Mouse (Mus musculus) central nervous system, embryonic 18 days (tissue): ENCODE data around the gene Itga5. TPM values are rescaled to one million over a fixed set of nuclear protein-coding genes. Genes with fewer than 3 reads are reported as not detected.

Source experiments
- polyA plus RNA-seq: library from polyadenylated mRNA; depleted of rRNA; stranded (reverse); fragments of >200 nt; gene quantifications from 2 replicates; pipeline ENCODE4 v1.2.3, GENCODE M21; 2012; rRNA removed

Itga5 gene
- 5.1 and 6.9 TPM in 2 replicates for polyA plus RNA-seq

GRCm38 (mm10) chr15:103366376-103367149 is at the start of gene Itga5:
Gene Itga5 (minus strand): TSS chr15:103366763.

DNA sequence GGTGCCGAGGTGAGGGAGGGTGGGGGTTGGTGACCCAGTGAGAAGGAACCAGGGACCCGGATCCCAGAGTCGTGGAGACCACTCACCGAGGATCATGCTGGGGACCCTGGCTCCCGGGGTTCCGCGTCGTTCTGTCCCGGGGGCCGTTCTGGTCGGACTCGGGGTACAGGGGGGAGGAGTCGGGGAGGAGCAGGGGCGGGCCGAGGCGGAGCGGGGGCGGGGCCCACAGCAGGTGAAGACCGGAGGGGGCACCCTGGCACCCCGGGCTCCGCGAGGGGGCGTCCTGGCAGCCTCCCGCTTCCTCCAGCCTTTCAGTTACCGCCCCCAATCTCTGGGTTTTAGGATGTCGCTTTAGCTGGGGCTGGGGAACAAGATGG is 26.6 kb downstream of the Itga5 start, which contains the start of gene Zfp385a:
Gene Zfp385a, minus strand, starts transcription at position 133 of the 377 bp plus-strand sequence.

GRCm38 (mm10) chr15:103310365-103310910 is 56.1 kb downstream of the Itga5 start, which contains the start of gene Gpr84:
Gene Gpr84 (minus strand): TSS chr15:103310612.

Other genes starting within 250 kb of the Itga5 start
- 27.0 and 30.0 TPM in 2 replicates for gene Smug1, start 199.7 kb downstream of the Itga5 start, polyA plus RNA-seq
- 86.8 and 91.8 TPM in 2 replicates for gene Cbx5, start 126.9 kb downstream of the Itga5 start, polyA plus RNA-seq
- 1,022 and 1,097 TPM in 2 replicates for gene Hnrnpa1, start 126.3 kb downstream of the Itga5 start, polyA plus RNA-seq
- gene Nfe2, start 108.4 kb downstream of the Itga5 start, polyA plus RNA-seq = 0.25 and 0.32 TPM in 2 replicates
- gene Copz1, start 94.0 kb downstream of the Itga5 start, polyA plus RNA-seq = 160 and 164 TPM in 2 replicates
- gene Gpr84, start 56.2 kb downstream of the Itga5 start, polyA plus RNA-seq = 0.27 and 0.31 TPM in 2 replicates
- 20.7 and 25.0 TPM in 2 replicates for gene Zfp385a, start 26.7 kb downstream of the Itga5 start, polyA plus RNA-seq
- gene Gtsf1, start 63.7 kb upstream of the Itga5 start, polyA plus RNA-seq = 0.15 TPM in 1 of 2 replicates, not detected in the other
- 0.25 TPM in 1 of 2 replicates, not detected in the other for gene Gtsf2, start 81.7 kb upstream of the Itga5 start, polyA plus RNA-seq
- 1.7 and 2.0 TPM in 2 replicates for gene Nckap1l, start 87.0 kb upstream of the Itga5 start, polyA plus RNA-seq
- 89.9 and 93.7 TPM in 2 replicates for gene Pde1b, start 136.3 kb upstream of the Itga5 start, polyA plus RNA-seq
- gene Ppp1r1a, start 171.2 kb upstream of the Itga5 start, polyA plus RNA-seq = 107 and 113 TPM in 2 replicates
- not detected in 2 replicates for gene Glycam1, start 198.3 kb upstream of the Itga5 start, polyA plus RNA-seq